Mouse (Mus musculus) spleen, adult 18-20 months (tissue): ENCODE measurements around the gene Igfbp7.

ENCODE experiments used
- DNase-seq, 2 experiments: peaks; one replicate each; pipeline ENCODE4 v3.0.0; 2022; ENCODE audit warnings: mixed read lengths in 2 of 2

Igfbp7 gene

DNA sequence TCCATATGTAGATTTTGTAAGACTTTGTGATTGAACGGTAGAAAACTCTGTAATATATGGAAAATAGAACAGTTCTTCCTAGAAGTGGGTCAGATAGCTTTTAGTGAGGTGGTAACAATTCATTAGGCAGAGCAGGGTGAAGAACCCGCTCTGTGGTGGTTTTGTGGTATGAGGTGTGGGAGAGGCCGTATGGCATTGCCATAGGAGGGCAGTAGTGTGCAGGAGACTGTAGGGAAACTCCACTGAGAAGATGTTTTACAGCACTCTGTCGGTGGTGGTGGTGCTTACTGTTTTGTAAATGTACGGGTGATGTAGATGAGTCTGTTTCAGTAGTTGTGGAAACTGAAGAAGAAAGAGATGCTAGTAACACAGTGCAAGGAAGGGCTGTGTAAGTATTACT is 77.7 kb downstream of the Igfbp7 start:
- DNase-seq: no peak

DNA sequence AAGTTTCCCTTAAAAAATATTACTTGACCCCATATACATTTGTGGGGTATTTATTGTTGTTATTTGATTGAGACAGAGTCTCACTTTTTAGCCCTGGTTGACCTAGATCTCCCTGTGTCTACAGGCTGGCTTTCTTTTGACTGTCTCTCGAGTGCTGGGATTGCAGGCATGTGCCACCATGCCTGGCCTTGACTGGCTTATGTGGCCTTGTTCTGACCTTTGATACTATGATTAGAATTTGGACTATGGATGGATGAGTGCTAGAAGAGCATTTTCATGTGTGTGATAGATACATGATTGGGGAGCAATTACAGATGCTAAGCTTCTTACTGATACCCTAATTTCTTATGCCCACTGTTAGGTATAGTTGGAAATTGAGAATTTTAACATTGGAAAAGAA is 82.9 kb downstream of the Igfbp7 start:
- no peak for DNase-seq

DNA sequence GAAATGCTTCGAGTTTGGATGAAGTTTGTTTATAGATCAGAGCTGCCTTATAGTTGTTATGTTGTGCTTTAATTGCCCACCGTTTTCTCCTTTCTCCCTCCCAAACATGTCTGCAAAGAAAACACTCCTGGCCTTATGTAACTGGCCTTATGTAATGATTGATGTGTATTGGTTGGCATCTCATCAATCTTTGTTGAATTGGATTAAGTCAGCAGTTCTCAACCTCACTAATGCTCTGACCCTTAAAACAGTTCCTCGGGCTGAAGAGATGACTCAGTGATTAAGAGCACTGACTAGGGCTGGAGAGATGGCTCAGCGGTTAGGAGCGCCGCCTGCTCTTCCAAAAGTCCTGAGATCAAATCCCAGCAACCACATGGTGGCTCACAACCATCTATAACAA is 92.9 kb downstream of the Igfbp7 start:
- no peak for DNase-seq

DNA sequence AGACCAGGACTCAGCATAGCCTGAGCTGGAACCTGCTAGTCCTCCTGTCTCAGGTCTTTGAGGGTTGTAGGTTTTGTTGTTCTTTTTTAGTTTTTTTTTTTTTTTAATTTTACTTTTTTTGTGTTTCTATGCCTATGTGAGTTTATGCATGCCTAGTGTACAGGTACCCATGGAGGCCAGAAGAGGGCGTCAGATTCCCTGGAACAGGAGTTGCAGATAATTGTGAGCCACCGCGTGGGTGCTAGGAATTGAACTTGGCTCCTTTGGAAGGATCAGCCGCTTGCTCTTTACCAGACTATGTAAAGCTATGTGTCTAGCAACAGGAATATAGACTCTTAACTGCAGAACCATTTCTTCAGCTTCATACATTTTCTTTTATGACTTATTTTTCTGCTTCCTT is 93.6 kb downstream of the Igfbp7 start:
- no peak for DNase-seq

DNA sequence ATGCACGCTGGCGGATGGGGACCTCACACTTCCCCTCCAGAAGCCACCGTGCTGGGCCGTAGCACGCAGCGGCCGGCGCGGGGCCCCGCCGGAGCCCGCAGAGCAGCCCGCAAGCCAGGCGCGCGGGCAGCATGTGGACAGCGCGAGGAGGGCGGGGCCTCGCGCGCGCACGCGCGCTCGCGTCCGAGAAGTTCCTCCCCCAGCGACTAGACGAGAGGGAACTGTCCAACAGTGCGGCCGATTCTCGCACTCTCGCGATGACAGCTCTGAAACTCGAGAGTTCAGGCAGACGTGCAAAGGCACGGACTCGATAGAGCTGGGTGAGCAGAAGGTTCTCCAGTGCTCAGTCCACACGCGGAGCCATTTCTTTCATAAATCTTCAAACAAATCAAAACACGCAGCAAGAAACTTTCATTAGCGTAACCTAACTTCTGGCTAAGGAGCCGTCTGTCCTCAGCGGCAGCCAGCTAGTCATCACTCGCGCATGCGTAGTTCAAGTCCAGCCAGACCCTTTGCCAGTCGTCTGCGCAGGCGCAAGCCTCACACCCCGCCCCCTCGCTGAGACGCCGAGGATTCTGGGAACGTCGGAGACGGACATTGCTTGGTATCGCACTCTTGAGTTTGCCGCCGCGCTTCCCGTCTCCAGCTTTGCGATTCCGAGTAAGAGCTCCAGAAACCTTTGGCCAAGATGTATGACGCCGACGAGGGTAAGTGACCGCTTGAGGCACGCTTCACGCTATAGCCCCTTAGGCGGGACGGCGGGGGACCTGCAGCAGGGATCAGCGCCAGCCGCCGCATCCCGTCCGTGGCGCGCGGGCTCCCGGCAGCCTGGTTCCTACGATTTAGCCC is 97.7 kb downstream of the Igfbp7 start, which contains the start of the genes Noa1 and Polr2b:
Gene Noa1, minus strand, starts transcription at position 161 of the 849 bp plus-strand sequence.
Gene Polr2b, plus strand, starts transcription at position 224 of the 849 bp plus-strand sequence.
- peak; percentile 98 to 99 for DNase-seq

DNA sequence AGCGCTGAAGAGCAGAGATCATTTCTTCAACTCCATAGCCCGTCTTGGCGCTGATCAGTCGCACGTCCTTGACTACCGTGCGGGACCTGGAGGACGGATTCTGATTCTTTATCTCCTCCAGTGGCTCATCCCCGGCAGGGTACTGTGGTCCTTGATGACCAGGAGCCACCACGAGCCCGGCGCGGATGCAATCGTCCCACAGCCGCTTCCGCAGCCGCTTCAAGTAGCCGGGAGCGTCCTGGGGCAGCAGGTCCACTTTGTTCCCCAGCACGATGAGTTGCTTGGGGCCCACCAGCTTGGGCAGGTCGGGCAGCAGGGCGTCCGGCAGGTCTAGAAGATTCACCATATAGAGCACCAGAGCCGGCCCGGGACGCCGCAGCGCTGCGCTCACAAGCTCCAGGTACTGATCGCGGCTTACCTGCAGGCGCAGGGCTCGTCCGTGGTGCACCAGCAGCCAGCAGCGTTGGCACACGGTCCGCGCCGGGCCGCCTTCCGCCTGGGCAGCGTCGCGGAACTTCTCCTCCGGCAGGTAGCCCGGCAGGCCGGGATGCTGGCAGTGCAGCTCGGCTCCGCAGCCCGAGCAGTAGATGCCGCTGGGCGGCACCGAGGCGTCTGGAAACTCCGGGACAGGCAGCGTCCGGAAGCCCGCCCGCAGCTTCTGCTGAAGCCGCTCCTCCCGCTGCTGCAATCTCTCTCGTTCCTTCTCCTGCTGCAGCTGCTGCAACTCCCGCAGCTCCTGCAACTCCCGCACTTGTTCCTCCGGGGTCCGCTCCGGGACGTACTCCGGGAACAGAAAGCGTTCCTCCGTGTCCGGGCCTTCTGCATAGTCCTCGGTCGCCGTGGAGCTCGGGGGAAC is 98.6 kb downstream of the Igfbp7 start:
- no peak for DNase-seq

DNA sequence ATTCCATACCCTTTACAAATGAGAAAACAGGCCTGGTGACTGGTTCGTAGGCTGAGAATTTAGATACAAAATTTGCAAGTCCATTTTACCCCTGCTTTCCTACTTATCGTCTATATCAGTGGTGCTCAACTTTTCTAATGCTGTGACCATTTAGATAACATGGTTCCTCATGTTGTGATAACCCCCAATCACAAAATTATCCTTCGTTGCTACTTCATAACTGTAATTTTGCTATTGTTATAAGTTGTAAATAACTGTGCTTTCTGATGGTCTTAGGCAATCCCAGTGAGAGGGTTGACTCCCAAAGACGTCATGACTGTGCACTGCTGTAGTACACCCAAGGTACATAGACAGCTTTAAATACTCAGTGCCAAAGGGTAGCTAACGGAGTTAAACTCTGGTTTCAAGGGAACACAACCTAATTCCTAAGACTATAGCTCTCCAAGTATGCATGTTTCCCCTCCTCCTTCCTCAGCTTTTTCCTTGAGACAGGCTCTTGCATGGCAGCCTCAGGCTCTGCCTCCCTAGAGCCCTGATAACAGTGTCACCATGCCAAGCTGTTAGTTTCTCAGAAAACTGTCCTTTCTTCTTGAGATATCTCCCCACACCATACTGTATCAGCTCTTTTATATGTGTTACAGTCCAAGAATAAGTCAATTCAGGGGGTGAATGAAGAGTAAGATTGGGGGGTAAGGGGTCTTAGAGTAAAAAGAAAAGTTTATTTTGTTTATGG is 99.9 kb downstream of the Igfbp7 start:
- no peak for DNase-seq

DNA sequence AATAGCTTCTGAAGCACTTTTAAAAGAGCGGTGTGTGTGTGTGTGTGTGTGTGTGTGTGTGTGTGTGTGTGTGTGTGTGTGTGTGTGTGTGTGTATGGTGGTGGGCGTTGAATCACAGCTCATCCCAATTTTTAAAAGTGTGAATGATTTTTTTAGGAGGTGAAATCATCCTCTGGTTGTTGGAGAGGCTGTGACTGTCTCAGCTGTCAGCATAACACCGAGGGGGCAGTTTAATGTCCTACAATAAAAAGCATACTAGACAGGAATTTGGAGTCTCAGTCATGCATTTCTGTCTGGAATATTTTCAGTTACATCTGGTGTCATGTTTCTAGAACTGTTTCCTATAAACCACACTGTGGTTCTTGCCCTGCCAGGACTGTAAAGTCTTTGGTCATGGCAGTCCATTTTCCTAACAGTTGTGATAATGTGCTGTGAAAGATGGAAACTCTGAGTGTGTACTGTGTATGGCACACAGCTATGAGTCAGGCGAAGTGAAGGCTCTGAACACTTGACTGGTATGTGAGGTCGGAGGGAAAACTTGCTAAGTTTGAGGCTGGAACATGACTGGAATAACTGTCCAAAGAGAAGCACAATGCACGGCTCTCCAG is 106.4 kb downstream of the Igfbp7 start:
- no peak for DNase-seq

DNA sequence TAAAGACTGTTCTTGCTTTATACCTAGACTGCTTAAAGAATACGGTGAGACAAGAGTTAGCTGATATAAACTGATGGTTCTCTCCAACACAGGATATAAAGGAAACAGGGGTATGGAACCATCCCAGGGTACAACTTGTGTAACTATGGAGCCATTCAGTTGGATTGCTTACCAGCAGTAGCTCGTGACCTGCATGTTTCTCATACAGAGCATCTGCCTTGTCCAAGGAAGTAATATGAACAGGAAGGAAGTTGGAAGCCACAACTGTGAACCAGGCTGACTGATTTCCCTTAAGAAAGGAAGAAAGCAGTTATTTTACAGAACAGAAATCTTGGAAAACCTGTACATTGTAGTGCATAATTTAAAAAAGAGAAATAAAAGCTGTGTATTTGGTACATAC is 108.4 kb downstream of the Igfbp7 start:
- no peak for DNase-seq
